Mouse (Mus musculus) limb, embryonic 15.5 days (tissue): ENCODE measurements around the gene 1700037H04Rik. TPM values are rescaled to one million over a fixed set of nuclear protein-coding genes. Genes with fewer than 3 reads are reported as not detected.
A peak's percentile ranks its signal among the peaks of the same experiment; 100 is the strongest.

Source experiments
- ATAC-seq: fragments of 200-750 bp; cut with Nextera tagmentation; 2 replicates; pipeline ENCODE4 v1.8.0; 2017; ENCODE audit warnings: low read depth, moderate TSS enrichment; ENCODE audit not compliant: insufficient number of reproducible peaks, low FRiP score, low TSS enrichment
- H3K27ac ChIP-seq: fragments of 300-500 bp; sonication (generic); 2 replicates; pipeline ENCODE4 v1.5.1; 2015; ENCODE audit warnings: moderate library complexity, mild to moderate bottlenecking, inconsistent platforms
- H3K27me3 ChIP-seq: fragments of 300-500 bp; sonication (generic); 2 replicates; pipeline ENCODE4 v1.6.1; 2015; ENCODE audit warnings: inconsistent platforms
- H3K36me3 ChIP-seq: fragments of 300-500 bp; sonication (generic); 2 replicates; pipeline ENCODE4 v1.6.1; 2015; ENCODE audit warnings: inconsistent platforms
- H3K4me1 ChIP-seq: fragments of 300-500 bp; sonication (generic); 2 replicates; pipeline ENCODE4 v1.6.1; 2015; ENCODE audit warnings: inconsistent platforms
- H3K4me2 ChIP-seq: fragments of 300-500 bp; sonication (generic); 2 replicates; pipeline ENCODE4 v1.6.1; 2015; ENCODE audit warnings: mild to moderate bottlenecking, inconsistent platforms
- H3K4me3 ChIP-seq: fragments of 300-500 bp; sonication (generic); 2 replicates; pipeline ENCODE4 v1.5.1; 2015; ENCODE audit warnings: mild to moderate bottlenecking, inconsistent platforms
- H3K9ac ChIP-seq: fragments of 300-500 bp; sonication (generic); 2 replicates; pipeline ENCODE4 v1.6.1; 2015; ENCODE audit warnings: inconsistent platforms
- H3K9me3 ChIP-seq: fragments of 300-500 bp; sonication (generic); 2 replicates; pipeline ENCODE4 v1.6.1; 2016; ENCODE audit warnings: inconsistent platforms
- WGBS: fragments of 180-500 bp; shearing (Covaris S2); methylation state at CpG from one replicate; pipeline ENCODE4 v1.1.7; 2015; 5-methylcytosine and 5-hydroxymethylcytosine counted together
- polyA plus RNA-seq: library from polyadenylated mRNA; unstranded; fragments of >200 nt; fragmentation: Nextera tagmentation; extraction: Ambion mirVana; gene quantifications from 2 replicates; pipeline ENCODE4 v1.2.1, GENCODE M21; 2015

The 1700037H04Rik gene
- polyA plus RNA-seq, 1 experiment from 2014 or later, result 56.0 TPM

DNA sequence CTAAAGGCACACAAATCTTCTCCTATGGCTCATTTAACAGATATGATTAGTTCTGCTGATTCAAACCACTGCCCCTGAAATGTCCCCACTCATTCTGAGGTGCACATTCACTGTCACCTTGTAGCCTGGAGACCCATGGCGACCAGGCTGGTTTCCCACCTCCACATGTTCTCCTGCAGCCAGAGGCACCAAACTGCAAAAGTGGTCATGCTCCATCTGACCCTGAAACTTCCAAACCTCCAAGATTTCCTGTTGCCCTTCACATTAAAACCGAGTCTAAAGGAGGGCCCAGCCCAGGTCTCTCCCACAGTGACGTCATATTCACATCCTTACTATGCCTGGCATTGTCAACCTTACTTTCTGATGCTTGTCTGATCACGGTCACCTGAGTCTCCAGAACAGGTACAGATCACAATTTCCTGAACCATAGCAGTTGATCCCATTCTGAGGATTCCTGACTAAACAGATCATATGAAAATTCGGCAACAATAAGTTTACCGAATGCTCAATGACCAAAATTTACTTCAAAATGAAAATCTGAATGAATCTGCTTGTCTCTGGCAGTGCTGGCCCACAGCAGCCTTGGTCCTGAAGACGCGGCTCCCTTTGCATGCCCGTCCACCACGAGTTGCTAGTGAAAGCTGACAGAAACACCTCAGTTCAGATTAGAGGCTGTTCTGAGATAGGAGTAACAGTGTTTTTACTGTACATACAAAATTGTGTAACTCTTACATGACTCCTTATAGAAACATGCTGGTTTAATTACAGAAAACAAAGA is 27.6 kb downstream of the 1700037H04Rik start:
- Histone ChIP-seq H3K9me3 (no peaks in the 10 kb centered on the region), H3K27me3 (no peaks in the 10 kb centered on the region), H3K4me1 (peaks cover 17% of the 10 kb centered on the region), H3K9ac (no peak overlapping the region), H3K4me3 (no peak overlapping the region), H3K36me3 (peaks cover 34% of the 10 kb centered on the region), H3K4me2 (no peak overlapping the region), H3K27ac (no peak overlapping the region)
- no peak for ATAC-seq
- WGBS, result 72% methylated on average over 10 of the region's 10 CpGs

DNA sequence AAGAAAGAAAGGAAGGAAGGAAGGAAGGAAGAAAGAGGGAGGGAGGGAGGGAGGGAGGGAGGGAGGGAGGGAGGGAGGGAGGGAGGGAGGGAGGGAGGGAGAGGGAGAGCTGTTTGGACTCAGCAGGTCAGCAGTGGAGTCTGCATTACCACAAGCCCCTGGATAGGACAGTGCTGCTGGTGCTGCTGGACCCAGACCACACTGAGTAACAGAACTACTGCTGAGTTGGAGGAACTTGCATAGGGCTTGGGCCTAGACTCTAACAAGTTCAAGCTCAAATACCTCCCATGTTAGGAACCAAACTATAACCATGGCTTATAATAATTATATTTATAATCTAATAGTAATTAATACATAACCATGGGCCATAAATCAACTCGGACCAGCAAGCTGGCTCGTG is 29.0 kb downstream of the 1700037H04Rik start:
- H3K27ac ChIP-seq, result no peak overlapping the region
- 76% methylated on average over 2 of the region's 2 CpGs for WGBS
- H3K4me1 ChIP-seq, result peaks cover 31% of the 10 kb centered on the region
- H3K4me2 ChIP-seq, result no peak overlapping the region
- H3K27me3 ChIP-seq, result no peaks in the 10 kb centered on the region
- H3K36me3 ChIP-seq, result peaks cover 21% of the 10 kb centered on the region
- no peak for ATAC-seq
- H3K9me3 ChIP-seq, result no peaks in the 10 kb centered on the region
- H3K4me3 ChIP-seq, result no peak overlapping the region
- H3K9ac ChIP-seq, result no peak overlapping the region

DNA sequence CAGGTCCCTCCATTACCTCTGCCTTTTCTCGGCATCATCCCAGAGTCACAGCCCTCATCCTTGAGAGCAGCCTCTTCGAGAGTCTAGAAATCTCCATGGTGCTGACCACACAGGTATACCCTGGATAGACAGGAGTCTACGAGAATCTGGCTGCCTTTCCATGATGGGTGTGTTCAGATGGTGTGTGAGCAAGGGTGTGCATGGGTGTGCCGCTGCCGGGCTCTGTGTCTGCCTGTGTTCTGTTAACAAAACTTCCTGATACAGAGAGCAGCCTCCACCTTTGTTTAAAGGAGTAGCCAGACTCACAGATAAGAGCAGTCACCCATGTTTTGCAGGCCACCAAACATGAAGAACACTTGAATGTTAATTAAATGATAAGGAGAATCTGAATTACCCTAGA is 30.0 kb downstream of the 1700037H04Rik start:
- H3K27me3 ChIP-seq, result no peaks in the 10 kb centered on the region
- H3K9me3 ChIP-seq, result no peaks in the 10 kb centered on the region
- peaks cover 11% of the 10 kb centered on the region for H3K36me3 ChIP-seq
- H3K27ac ChIP-seq, result no peak overlapping the region
- H3K4me1 ChIP-seq, result peaks cover 30% of the 10 kb centered on the region
- H3K4me2 ChIP-seq, result no peak overlapping the region
- no peak for ATAC-seq
- no peak overlapping the region for H3K4me3 ChIP-seq
- 86% methylated on average over 5 of the region's 5 CpGs for WGBS
- H3K9ac ChIP-seq, result no peak overlapping the region

DNA sequence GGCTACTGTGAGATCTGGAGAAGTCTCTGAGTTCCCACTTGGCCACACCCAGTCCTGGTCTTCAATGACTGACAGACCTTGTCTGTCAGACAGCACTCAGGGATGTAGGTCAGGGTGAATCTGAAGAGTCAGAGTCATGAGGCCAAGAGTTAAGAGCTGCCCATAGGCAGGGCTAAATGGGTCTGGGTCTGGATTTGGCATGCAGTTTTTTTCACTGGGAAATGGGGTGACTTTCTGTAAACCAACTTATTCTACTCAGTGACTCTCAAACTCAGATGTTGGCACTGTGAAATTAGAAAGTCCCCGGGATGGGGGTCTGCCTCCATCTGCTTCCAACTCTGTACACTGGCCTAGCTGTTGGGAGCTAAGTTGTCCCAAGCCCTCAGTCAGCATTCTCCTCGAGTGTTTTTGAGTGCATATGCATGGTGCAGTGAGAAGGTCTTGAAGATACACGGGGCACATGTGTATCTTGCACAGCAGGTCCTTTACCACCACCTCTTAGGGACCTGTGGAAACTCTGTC is 31.2 kb downstream of the 1700037H04Rik start:
- no peaks in the 10 kb centered on the region for H3K27me3 ChIP-seq
- 75% methylated on average over 3 of the region's 3 CpGs for WGBS
- no peaks in the 10 kb centered on the region; the same call in 1 of the 2 replicates for H3K36me3 ChIP-seq
- no peaks in the 10 kb centered on the region for H3K9me3 ChIP-seq
- H3K4me3 ChIP-seq, result peak overlapping the region; percentile 69
- peaks cover 30% of the 10 kb centered on the region for H3K4me1 ChIP-seq
- H3K9ac ChIP-seq, result no peak overlapping the region
- no peak for ATAC-seq
- H3K4me2 ChIP-seq, result peak overlapping the region; percentile 70
- H3K27ac ChIP-seq, result no peak overlapping the region

DNA sequence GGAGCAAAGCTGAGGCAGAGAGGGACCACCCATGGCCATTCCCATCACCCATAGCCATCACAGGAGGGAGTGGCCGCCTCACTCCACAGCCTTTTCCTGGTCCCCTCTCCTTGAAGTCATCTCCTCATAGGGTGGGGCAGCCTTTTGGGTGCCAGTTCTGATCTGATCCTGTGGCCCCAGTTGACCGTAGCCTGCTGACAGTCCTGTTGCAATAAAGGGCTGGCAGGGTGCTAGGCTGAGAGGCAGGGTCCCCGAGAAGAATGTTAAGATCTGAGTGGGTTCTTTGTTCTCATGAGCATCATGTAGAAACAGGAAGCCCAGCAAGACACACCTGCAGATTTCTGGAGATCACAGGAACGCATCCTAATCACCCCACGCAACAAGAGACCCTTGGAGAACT is 31.7 kb downstream of the 1700037H04Rik start:
- no peak for ATAC-seq

DNA sequence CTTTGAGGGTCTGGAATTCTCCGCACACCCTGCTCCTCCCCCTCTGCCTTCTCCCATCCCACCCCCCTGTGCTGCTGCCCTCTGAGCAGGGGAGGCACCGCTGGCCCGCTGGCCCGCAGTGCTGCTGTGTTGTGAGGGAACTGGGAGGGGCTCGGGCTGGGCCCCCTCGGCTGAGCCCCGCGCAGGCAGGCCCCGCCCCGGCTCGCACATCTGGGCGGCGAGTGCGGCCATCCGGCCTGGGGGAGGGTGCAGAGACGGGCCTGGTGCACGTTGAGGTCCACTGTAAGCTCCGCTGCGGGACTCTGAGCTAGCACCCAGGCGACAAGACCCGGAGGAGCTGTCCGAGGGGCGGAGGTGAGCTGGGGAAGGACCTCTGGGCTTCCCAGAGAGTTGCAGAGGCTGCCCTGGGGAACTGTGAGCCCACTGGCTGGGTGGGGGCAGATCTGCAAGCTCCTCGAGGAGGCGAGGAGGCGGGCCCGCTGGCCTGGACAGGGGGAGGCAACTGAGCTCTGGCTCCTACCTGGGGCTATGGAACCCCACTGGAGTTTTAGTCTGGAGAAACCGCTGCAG is 32.6 kb downstream of the 1700037H04Rik start, which contains the start of gene Hspa12b:
Gene Hspa12b, plus strand, starts transcription at position 120 of the 570 bp plus-strand sequence.
- WGBS, result under 1% methylated on average over 28 of the region's 28 CpGs
- peak within 1 kb of the TSS; percentile 91 for H3K27ac ChIP-seq
- peak within 1 kb of the TSS; percentile 69 for H3K4me3 ChIP-seq
- peak; percentile 93 for ATAC-seq
- H3K36me3 ChIP-seq, result no peaks in the 10 kb centered on the region; the same call in 1 of the 2 replicates
- H3K9me3 ChIP-seq, result no peaks in the 10 kb centered on the region
- peak within 1 kb of the TSS; percentile 70 for H3K9ac ChIP-seq
- H3K4me2 ChIP-seq, result peak within 1 kb of the TSS; percentile 70
- peaks cover 30% of the 10 kb centered on the region for H3K4me1 ChIP-seq
- no peaks in the 10 kb centered on the region for H3K27me3 ChIP-seq

More for the DNA sequence above, 31.7 kb downstream of the 1700037H04Rik start:
- H3K4me1 ChIP-seq, result peaks cover 30% of the 10 kb centered on the region
- H3K9me3 ChIP-seq, result no peaks in the 10 kb centered on the region
- no peaks in the 10 kb centered on the region for H3K27me3 ChIP-seq
- H3K27ac ChIP-seq, result no peak overlapping the region
- H3K4me2 ChIP-seq, result peak overlapping the region; percentile 70
- 70% methylated on average over 5 of the region's 5 CpGs for WGBS
- H3K4me3 ChIP-seq, result peak overlapping the region; percentile 69
- peak overlapping the region; percentile 70; the same call in 1 of the 2 replicates for H3K9ac ChIP-seq
- H3K36me3 ChIP-seq, result no peaks in the 10 kb centered on the region; the same call in 1 of the 2 replicates

DNA sequence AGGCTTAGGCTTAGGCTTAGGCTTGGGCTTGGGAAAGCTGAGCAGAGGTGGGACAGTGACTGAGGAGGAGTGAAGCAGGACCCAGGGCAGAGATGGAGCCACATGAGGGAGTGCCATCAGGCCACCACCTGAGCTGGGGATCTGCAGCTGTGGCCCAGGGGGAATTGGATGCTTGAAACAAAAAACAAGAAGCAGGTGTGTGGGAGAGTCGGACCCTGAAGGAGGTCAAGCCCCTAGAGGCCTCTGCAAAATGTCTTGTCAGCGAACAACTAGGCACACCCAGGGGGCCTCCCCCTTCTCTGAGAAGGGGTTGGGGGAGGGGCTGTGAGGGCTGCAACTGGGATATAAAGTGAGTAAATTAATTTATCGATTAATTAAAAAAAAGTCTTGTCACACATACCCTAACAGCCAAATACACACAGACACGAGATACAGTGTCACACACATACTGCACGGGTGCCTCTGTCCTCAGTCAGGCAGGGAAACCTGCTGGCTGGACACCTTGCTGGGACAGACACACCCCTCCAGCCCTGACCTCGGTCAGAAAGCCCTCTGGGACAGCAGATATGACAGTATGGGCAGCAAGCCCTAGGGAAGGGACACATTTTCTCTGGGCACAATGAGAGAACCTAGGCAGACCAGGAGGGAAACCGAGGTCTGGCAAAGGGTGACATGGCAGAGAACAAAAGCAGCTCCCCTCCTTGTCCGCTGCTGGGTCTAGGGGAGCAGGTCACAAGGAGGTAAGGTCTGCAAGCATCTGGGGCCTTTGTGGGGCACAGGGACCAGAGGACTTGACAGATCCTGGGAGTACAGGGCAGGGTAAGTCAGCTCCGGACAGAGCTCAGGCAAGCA is 33.7 kb downstream of the 1700037H04Rik start:
- Histone ChIP-seq H3K9ac (peak overlapping the region; percentile 70; the same call in 1 of the 2 replicates), H3K4me3 (peak overlapping the region; percentile 69; the same call in 1 of the 2 replicates), H3K4me2 (peak overlapping the region; percentile 70), H3K27me3 (no peaks in the 10 kb centered on the region), H3K36me3 (no peaks in the 10 kb centered on the region; the same call in 1 of the 2 replicates), H3K9me3 (no peaks in the 10 kb centered on the region), H3K4me1 (peaks cover 30% of the 10 kb centered on the region), H3K27ac (peak overlapping the region; percentile 91)
- 0 out of 2 replicates have a peak, but pooled peaks have one; percentile 1 for ATAC-seq
- 46% methylated on average over 9 of the region's 9 CpGs for WGBS

DNA sequence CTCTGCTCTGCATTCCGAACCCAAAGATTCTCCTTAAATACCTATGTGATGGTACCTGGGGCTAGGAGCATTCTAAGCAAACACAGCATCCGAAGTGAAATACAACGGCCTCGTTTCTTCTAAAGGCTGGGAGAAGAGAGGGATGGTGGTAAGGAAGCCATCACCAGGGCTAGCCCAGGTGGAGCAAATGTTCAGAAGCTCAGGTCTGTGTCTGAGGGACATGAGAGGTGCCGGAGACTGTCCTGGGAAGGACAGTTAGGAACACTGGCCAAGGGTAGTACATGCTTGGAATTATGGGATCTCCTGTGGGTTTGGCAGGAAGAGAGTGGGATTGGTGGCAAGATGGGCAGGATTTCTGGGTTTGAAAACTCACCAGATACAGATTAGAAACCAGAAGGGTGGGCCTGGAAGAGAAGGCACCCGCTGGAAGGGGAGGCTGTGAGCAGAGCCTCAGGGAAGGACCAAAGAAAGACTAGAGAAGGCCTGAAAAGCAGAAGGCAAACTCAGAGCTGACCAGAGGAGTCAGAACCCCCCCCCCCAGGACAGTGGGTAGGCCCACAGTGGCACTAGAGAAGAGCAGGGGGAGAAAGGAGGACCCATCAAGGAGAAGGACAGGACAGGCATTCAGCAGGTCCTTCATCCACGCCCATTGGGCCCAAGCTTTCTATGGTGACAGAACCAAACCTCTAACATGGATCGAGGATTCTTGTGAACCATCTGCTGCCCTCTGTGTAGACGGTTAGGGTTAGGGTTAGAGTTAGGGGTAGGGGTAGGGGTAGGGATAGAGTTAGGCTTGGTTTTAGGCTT is 34.5 kb downstream of the 1700037H04Rik start:
- H3K9ac ChIP-seq, result no peak overlapping the region
- H3K4me1 ChIP-seq, result peaks cover 30% of the 10 kb centered on the region
- H3K27ac ChIP-seq, result no peak overlapping the region
- no peaks in the 10 kb centered on the region for H3K9me3 ChIP-seq
- H3K4me2 ChIP-seq, result no peak overlapping the region
- no peak for ATAC-seq
- H3K27me3 ChIP-seq, result no peaks in the 10 kb centered on the region
- H3K4me3 ChIP-seq, result no peak overlapping the region
- WGBS, result 89% methylated on average over 9 of the region's 9 CpGs
- no peaks in the 10 kb centered on the region for H3K36me3 ChIP-seq

DNA sequence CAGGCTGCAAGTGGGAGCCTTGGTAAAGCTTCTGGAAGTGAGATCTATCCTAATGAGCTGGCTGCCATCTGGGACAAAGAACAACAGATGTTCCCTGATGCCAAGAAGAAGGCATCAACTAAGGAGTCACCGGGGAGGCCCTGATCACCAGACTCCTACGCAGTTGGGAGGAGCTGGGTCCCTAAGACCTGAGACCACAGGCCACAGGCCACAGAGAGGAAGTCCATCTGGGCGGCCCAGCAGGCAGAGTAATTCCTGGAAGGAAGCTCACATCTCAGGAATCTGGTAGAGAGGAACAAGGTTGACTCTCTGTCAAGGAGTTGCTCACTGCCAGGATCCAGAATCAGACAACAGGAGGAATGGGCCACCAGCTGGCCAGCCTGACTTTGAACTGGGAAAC is 35.7 kb downstream of the 1700037H04Rik start:
- ATAC-seq, result no peak
- no peaks in the 10 kb centered on the region for H3K9me3 ChIP-seq
- peaks cover 30% of the 10 kb centered on the region for H3K4me1 ChIP-seq
- H3K9ac ChIP-seq, result no peak overlapping the region
- no peak overlapping the region for H3K27ac ChIP-seq
- no peak overlapping the region for H3K4me3 ChIP-seq
- no peak overlapping the region for H3K4me2 ChIP-seq
- H3K36me3 ChIP-seq, result no peaks in the 10 kb centered on the region
- H3K27me3 ChIP-seq, result no peaks in the 10 kb centered on the region
- 63% methylated on average over 3 of the region's 3 CpGs for WGBS

DNA sequence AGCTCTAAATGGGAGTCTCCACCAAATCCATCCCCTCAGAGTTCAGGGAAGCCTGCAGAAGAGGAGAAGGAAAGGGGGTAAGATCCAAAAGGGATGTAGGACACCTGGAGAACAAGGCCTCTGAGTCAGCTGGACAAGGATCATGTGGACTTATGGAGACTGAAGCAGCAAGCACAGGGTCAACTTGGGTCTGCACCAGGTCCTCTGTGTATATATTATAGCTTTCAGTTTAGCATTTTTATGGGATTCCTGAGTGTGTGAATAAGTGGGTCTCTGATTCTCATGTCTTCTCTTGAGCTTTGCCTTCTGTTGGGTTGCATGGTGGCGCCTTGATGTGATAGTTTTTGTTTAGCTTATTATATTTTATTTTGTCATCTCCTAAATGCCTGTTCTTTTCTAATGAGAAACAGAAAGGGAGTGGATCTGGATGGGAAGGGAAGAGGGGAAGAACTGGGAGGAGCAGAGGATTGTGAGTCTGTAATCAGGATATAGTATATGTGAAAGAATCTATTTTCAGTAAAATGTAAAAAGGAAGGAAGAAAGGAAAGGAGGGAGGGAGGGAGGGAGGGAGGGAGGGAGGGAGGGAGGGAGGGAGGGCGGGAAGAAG is 40.8 kb downstream of the 1700037H04Rik start:
- WGBS, result 75% methylated on average over 2 of the region's 2 CpGs
- Histone ChIP-seq H3K4me1 (no peaks in the 10 kb centered on the region), H3K27me3 (no peaks in the 10 kb centered on the region), H3K9me3 (no peaks in the 10 kb centered on the region), H3K36me3 (no peaks in the 10 kb centered on the region), H3K4me3 (no peak overlapping the region), H3K27ac (no peak overlapping the region), H3K9ac (no peak overlapping the region), H3K4me2 (no peak overlapping the region)
- no peak for ATAC-seq
